Mouse (Mus musculus): ENCODE results near the gene Filip1.

DNA sequence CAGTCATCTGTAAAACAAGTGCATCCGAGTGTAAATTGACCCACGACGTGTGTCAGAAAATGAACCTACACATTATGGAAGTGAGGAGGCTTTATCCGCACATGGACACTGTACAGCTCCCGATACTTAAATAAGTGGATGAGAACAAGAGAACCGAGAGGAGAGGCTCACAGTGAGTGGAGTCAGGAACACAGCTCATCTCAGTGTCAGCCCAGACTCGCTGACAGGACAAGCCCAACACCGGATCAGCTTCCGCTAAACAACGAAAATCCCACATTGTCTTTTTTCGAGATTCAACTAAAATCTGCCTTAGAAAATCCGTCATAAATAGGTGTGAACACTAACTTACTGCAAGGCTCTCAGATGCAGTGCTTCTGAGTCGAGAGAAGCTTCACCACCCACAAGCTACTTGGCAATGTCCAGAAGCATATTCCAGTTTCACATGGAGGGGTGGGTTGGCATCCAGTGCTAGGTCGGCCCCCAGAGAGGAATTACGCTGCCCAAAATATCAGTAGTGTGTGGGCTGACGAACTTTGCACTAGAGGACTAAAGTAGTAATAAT is 22.1 kb downstream of the Filip1 start:
- no peak for TF ChIP-seq CTCF (IDR thresholded peaks at IDR 0.05; ENCODE audit: low read depth)
- no peak for TF ChIP-seq EP300 (IDR thresholded peaks at IDR 0.05; ENCODE audit: low read depth)
